Mouse (Mus musculus) limb, embryonic 15.5 days (tissue): ENCODE results near the gene Lypla2. TPM values are rescaled to one million over a fixed set of nuclear protein-coding genes. Genes with fewer than 3 reads are reported as not detected.

ENCODE experiments used
- polyA plus RNA-seq: library from polyadenylated mRNA; unstranded; fragments of >200 nt; fragmentation: Nextera tagmentation; extraction: Ambion mirVana; gene quantifications from 2 replicates; pipeline ENCODE4 v1.2.1, GENCODE M21; 2015

Gene Lypla2
- polyA plus RNA-seq, 1 experiment from 2014 or later, result 114 TPM

Other genes starting within 250 kb of the Lypla2 start
- gene Il22ra1, start 244.5 kb downstream of the Lypla2 start, polyA plus RNA-seq, result 1.0 and 1.1 TPM in 2 replicates
- gene Myom3, start 212.9 kb downstream of the Lypla2 start, polyA plus RNA-seq, result 7.8 and 15.1 TPM in 2 replicates
- gene Srsf10, start 116.9 kb downstream of the Lypla2 start, polyA plus RNA-seq, result 208 and 209 TPM in 2 replicates
- 160 TPM in 2 replicates for gene Pnrc2, start 98.8 kb downstream of the Lypla2 start, polyA plus RNA-seq
- gene Cnr2, start 77.2 kb downstream of the Lypla2 start, polyA plus RNA-seq, result 0.89 and 1.1 TPM in 2 replicates
- 78.4 and 97.2 TPM in 2 replicates for gene Fuca1, start 51.9 kb downstream of the Lypla2 start, polyA plus RNA-seq
- gene Hmgcl, start 26.2 kb downstream of the Lypla2 start, polyA plus RNA-seq, result 81.1 and 84.8 TPM in 2 replicates
- gene Gale, start 8.9 kb downstream of the Lypla2 start, polyA plus RNA-seq, result 58.2 and 66.7 TPM in 2 replicates
- gene Pithd1, start 14.6 kb upstream of the Lypla2 start, polyA plus RNA-seq, result 51.3 and 54.5 TPM in 2 replicates
- 47.0 and 47.7 TPM in 2 replicates for gene Eloa, start 49.1 kb upstream of the Lypla2 start, polyA plus RNA-seq
- 425 and 483 TPM in 2 replicates for gene Rpl11, start 80.8 kb upstream of the Lypla2 start, polyA plus RNA-seq
- gene Id3, start 170.9 kb upstream of the Lypla2 start, polyA plus RNA-seq, result 488 and 490 TPM in 2 replicates
- gene E2f2, start 199.8 kb upstream of the Lypla2 start, polyA plus RNA-seq, result 10.0 and 14.5 TPM in 2 replicates
- 15.4 and 19.0 TPM in 2 replicates for gene Asap3, start 233.7 kb upstream of the Lypla2 start, polyA plus RNA-seq